Mouse (Mus musculus) limb, embryonic 14.5 days (tissue): ENCODE results near the gene Sprr2b. TPM values are rescaled to one million over a fixed set of nuclear protein-coding genes. Genes with fewer than 3 reads are reported as not detected.
"Not testable (repeated sequence)": the region's sequence is repeated elsewhere in the genome, so short reads cannot be mapped to it uniquely, and the experiment has no call there.

Experiments used
- ATAC-seq: fragments of 200-750 bp; cut with Nextera tagmentation; 2 replicates; pipeline ENCODE4 v1.8.0; 2017; ENCODE audit warnings: low read depth, moderate number of reproducible peaks, moderate TSS enrichment; ENCODE audit not compliant: low FRiP score
- DNase-seq: peaks from one replicate; pipeline ENCODE4 v3.0.0-alpha.2; 2015; ENCODE audit warnings: low spot score
- H3K27ac ChIP-seq: fragments of 300-500 bp; sonication (generic); replicated peaks from 2 replicates; pipeline ENCODE4 v1.5.1; 2014; ENCODE audit warnings: low read depth, mild to moderate bottlenecking, low read length, moderate library complexity, mixed read lengths
- H3K27me3 ChIP-seq: fragments of 300-500 bp; sonication (generic); 2 replicates; pipeline ENCODE4 v1.6.1; 2014; ENCODE audit warnings: low read length, mixed read lengths; ENCODE audit not compliant: control insufficient read depth, insufficient read depth
- H3K36me3 ChIP-seq: fragments of 300-500 bp; sonication (generic); 2 replicates; pipeline ENCODE4 v1.6.1; 2014; ENCODE audit warnings: mild to moderate bottlenecking, low read length, moderate library complexity, mixed read lengths; ENCODE audit not compliant: control insufficient read depth, insufficient read depth
- H3K4me1 ChIP-seq: fragments of 300-500 bp; sonication (generic); 2 replicates; pipeline ENCODE4 v1.6.1; 2014; ENCODE audit warnings: antibody characterized with exemption, low read length, mixed read lengths; ENCODE audit not compliant: control insufficient read depth, insufficient read depth
- H3K4me2 ChIP-seq: fragments of 300-500 bp; sonication (generic); replicated peaks from 2 replicates; pipeline ENCODE4 v1.6.1; 2014; ENCODE audit warnings: low read depth, mild to moderate bottlenecking, low read length, moderate library complexity; ENCODE audit not compliant: severe bottlenecking
- H3K4me3 ChIP-seq: fragments of 300-500 bp; sonication (generic); replicated peaks from 2 replicates; pipeline ENCODE4 v1.5.1; 2014; ENCODE audit warnings: low read length
- H3K9ac ChIP-seq: fragments of 300-500 bp; sonication (generic); 2 replicates; pipeline ENCODE4 v1.6.1; 2014; ENCODE audit warnings: mild to moderate bottlenecking, low read depth, low read length, moderate library complexity; ENCODE audit not compliant: severe bottlenecking
- H3K9me3 ChIP-seq: fragments of 300-500 bp; sonication (generic); 2 replicates; pipeline ENCODE4 v1.6.1; 2016; ENCODE audit warnings: low read length; ENCODE audit not compliant: control insufficient read depth
- POLR2A ChIP-seq: fragments of 200-500 bp; IDR thresholded peaks from 2 replicates; pipeline ENCODE4 v1.8.0; 2012; ENCODE audit warnings: inconsistent platforms, mild to moderate bottlenecking, moderate library complexity, borderline replicate concordance; ENCODE audit not compliant: insufficient read depth, insufficient read length; ENCODE audit errors: extremely low read depth
- WGBS: fragments of 180-500 bp; shearing (Covaris S2); extraction: QIAGEN DNeasy Blood & Tissue Kit; methylation state at CpG from one replicate; pipeline ENCODE4 v1.1.7; 2014; 5-methylcytosine and 5-hydroxymethylcytosine counted together
- polyA plus RNA-seq, 2 experiments: library from polyadenylated mRNA; depleted of rRNA in 1 of 2; stranded (reverse) in 1 of 2; unstranded in 1 of 2; fragments of >200 nt; fragmentation: Nextera tagmentation in 1 of 2; extraction: Ambion mirVana in 1 of 2; gene quantifications; 2 replicates each; pipeline versions ENCODE4 v1.2.1 to v1.2.3; 2012 to 2014

Sprr2b gene
- not detected in 2 replicates for polyA plus RNA-seq (2012; rRNA removed)
- polyA plus RNA-seq (2014; fragmentation: Nextera tagmentation; extraction: Ambion mirVana), result not detected in 2 replicates

- no peak for TF ChIP-seq POLR2A
- H3K9me3 ChIP-seq, result no peaks in the 10 kb centered on the region
- no peak within 1 kb of the TSS for H3K4me2 ChIP-seq
- H3K9ac ChIP-seq, result no peak within 1 kb of the TSS
- no peak for ATAC-seq
- DNase-seq, result no peak
- H3K4me1 ChIP-seq, result no peaks in the 10 kb centered on the region
- no peak within 1 kb of the TSS for H3K27ac ChIP-seq
- 75% methylated on average over 2 of the region's 2 CpGs for WGBS
- no peaks in the 10 kb centered on the region for H3K36me3 ChIP-seq
- H3K4me3 ChIP-seq, result no peak within 1 kb of the TSS
- no peaks in the 10 kb centered on the region for H3K27me3 ChIP-seq
These were observed at the start of gene Sprr2b for GRCm38 (mm10) chr3:92316320-92316719. TSS of gene Sprr2b (plus strand) at chr3:92316620.

DNA sequence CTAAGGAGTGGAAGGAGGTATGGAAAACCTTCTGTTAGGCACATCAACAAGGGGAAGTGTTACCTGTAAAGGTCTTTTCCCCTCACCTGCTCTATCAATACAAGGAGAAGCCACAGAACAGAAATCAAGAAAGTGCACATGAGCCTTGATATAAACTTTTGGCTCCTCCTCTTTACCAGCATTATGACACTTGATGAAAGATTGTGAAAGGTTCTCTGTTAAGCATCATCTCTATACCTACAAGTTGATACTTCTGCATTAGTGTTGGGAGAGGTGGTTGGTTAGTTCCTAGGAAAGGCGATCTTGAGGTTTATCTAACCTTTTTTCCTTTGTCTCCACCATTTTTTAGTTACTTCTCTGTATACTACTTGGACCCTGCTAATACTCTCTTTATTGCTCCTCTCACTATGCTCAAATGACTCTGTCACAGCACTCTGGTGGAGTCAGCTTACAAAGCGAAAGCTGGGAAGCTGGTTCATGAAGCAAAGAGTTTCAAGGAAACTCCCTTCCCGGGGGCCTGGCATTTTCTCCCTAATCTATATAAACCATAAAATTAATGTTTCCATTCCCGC is 44.9 kb upstream of the Sprr2b start:
- H3K27me3 ChIP-seq, H3K27ac ChIP-seq, H3K4me1 ChIP-seq, DNase-seq, H3K9me3 ChIP-seq, ATAC-seq, H3K4me2 ChIP-seq, H3K4me3 ChIP-seq, H3K9ac ChIP-seq, H3K36me3 ChIP-seq: not testable (repeated sequence)
- WGBS, result no CpG with 5 or more reads among the region's 4 CpGs

GRCm38 (mm10) chr3:92273504-92273903 is 42.9 kb upstream of the Sprr2b start:
- H3K9me3 ChIP-seq, DNase-seq, H3K27me3 ChIP-seq, H3K27ac ChIP-seq, H3K4me2 ChIP-seq, H3K4me1 ChIP-seq, H3K36me3 ChIP-seq, H3K4me3 ChIP-seq, H3K9ac ChIP-seq: not testable (repeated sequence)
- peak; percentile 43 for ATAC-seq

DNA sequence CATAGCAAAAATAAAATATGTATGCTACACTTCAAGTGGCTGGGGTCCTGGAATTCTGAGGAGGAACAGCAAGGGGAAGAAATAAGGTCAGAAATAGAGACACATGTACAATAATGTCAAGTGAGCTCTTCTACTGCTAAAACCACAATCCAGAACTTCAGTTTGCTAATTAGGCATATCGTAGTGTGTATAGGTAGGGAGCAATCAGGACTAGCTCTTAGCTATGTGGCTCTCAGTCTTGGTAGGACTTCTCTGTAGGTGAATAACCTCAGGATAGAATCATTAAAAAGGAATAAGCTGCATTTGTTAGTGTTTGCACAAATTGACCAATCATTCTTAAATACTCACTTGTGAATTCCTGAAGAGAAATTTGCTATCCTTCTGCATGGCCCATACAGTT is 42.4 kb upstream of the Sprr2b start:
- not testable (repeated sequence) for H3K9ac ChIP-seq, ATAC-seq, H3K27me3 ChIP-seq, DNase-seq, H3K4me1 ChIP-seq, H3K9me3 ChIP-seq, H3K4me2 ChIP-seq, H3K4me3 ChIP-seq, H3K27ac ChIP-seq, H3K36me3 ChIP-seq
- no CpG with 5 or more reads among the region's 1 CpGs for WGBS

DNA sequence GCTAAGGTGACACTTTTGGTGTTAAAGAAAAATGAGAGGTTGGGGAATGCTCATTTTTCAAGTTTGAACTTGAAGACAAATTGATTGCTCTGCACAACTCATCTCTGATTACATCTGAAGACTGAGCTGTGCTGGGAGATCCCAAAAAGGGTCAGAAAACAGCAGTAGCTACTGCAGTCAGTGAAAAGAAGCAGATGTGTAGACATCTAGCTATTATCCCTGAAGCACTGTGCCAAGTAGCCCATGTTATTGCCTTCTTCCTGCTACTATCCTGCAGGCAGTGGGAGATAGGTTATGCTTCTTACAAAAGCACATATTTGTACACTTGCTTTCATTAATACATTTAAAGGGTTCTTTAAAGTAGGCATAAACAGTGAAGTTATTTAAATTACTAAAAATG is 36.8 kb upstream of the Sprr2b start:
- not testable (repeated sequence) for DNase-seq, H3K4me3 ChIP-seq, ATAC-seq, H3K9me3 ChIP-seq, H3K27ac ChIP-seq, H3K4me2 ChIP-seq, H3K9ac ChIP-seq, H3K36me3 ChIP-seq, H3K4me1 ChIP-seq, H3K27me3 ChIP-seq

- H3K9ac ChIP-seq, H3K27ac ChIP-seq, H3K27me3 ChIP-seq, H3K9me3 ChIP-seq, H3K36me3 ChIP-seq, DNase-seq, H3K4me1 ChIP-seq, H3K4me3 ChIP-seq, H3K4me2 ChIP-seq, ATAC-seq: not testable (repeated sequence)
- 79% methylated on average over 5 of the region's 12 CpGs for WGBS
These were observed 35.3 kb upstream of the Sprr2b start for GRCm38 (mm10) chr3:92280963-92281606.

DNA sequence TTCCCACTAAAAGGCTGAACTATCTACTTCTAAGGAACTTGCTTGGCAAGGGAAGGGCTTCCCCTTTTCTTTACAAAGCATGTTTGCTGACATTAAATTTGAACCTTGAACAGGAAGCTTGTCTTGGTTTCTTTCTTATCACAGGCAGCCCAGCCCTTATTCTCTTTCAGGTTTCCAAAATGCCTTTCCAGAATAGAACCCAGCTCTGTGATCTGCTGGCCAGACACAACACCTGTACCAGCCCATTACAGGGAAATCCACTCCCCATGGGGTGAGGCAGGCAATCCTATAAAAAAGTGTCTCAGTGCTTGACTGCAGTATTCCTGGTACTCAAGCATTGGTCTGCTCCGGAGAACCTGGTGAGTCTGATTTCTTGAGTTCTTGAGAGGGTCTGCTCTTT is 31.3 kb upstream of the Sprr2b start, which contains the start of gene Sprr2a3:
TSS of gene Sprr2a3 (plus strand) at position 317 of the 400 bp plus-strand sequence.
- DNase-seq, H3K4me2 ChIP-seq, H3K27ac ChIP-seq, H3K9me3 ChIP-seq, H3K27me3 ChIP-seq, ATAC-seq, H3K4me3 ChIP-seq, H3K4me1 ChIP-seq, H3K9ac ChIP-seq, H3K36me3 ChIP-seq: not testable (repeated sequence)
- 68% methylated on average over 1 of the region's 1 CpGs for WGBS

- H3K27me3 ChIP-seq, H3K36me3 ChIP-seq, H3K27ac ChIP-seq, DNase-seq, H3K9ac ChIP-seq, H3K4me3 ChIP-seq, H3K4me2 ChIP-seq, H3K9me3 ChIP-seq, H3K4me1 ChIP-seq, ATAC-seq: not testable (repeated sequence)
- WGBS, result 84% methylated on average over 4 of the region's 6 CpGs
These were observed 27.9 kb upstream of the Sprr2b start for GRCm38 (mm10) chr3:92288489-92288888.
